Mouse (Mus musculus) thymus, adult 18-20 months (tissue): ENCODE data around the gene Psmd12.

Experiments
- DNase-seq, 2 experiments: peaks; one replicate each; pipeline ENCODE4 v3.0.0; 2022; ENCODE audit warnings: mixed read lengths in 2 of 2

Gene Psmd12

DNA sequence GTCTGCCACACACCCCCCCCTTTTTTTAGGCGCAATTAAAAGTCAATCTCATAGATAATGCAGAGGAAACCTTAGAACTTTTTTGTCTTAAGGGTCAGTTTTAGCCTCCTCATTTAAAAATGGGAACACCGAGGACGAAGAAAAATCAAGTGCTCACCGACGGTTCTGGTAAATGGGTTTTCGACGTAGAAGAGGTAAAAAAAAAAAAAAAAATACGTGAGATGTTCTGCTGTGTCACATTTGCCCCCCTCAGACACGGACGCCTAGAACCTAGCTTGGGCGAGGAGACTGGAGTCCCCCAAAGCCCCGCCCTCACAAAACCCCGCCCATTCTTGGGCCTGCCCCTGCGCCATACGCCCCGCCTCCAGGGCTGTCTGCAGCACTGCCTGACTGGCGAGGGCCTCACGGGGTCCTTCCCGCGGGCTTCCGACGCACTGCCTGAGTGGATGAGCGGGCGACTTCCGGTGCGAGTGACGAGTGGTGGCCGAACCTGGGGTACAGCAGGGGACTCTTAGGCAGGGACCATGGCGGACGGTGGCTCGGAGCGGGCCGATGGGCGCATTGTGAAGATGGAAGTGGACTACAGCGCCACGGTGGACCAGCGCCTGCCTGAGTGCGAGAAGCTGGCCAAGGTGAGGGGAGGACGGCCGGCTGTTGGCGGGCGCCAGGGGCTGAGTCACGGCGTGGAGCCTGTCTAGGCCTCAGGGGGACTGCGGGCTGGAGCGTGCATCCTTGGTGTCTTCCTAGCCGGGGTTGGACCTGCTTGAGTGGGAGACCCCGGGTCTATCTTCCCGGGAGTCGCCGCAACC lies at the start of gene Psmd12:
Gene Psmd12 (plus strand): TSS at position 432 of the 809 bp plus-strand sequence.
- peak; percentile 90 to 93 for DNase-seq

DNA sequence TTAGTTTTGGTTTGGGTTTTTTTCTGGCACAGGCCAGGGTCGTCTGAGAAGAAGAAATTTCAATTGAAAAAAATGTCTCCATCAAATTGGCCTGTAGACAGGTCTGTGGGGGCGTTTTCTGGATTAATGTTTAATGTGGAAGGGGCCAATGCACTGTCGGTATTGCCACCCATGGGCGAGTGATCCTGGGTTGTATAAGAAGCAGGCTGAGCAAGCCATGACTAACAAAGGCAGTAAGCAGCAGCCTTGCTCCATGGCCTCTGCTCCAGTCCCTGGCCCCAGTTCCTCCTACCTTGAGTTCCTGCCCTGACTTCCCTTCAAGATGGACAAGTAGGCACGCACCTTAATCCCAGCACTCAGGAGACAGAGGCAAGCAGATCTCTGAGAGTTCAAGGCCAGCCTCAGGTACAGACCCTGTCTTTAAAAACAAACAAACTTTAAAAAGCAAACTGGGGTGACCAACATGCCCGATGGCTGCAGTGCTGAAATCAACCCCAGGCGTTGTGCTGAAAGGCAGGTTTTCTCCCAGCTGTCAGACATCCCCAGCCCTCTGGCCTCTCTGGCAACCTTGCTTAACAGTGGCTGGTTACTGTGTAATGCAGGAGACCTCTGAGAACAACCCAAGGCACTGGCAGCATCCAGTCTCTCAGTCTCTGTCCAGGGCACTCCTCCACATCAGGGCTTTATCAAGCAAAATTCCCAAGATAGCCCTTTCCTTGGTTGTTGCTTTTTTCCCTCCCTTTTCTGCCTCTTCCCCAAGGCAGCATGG lies 47.9 kb upstream of the Psmd12 start:
- DNase-seq, result no peak

DNA sequence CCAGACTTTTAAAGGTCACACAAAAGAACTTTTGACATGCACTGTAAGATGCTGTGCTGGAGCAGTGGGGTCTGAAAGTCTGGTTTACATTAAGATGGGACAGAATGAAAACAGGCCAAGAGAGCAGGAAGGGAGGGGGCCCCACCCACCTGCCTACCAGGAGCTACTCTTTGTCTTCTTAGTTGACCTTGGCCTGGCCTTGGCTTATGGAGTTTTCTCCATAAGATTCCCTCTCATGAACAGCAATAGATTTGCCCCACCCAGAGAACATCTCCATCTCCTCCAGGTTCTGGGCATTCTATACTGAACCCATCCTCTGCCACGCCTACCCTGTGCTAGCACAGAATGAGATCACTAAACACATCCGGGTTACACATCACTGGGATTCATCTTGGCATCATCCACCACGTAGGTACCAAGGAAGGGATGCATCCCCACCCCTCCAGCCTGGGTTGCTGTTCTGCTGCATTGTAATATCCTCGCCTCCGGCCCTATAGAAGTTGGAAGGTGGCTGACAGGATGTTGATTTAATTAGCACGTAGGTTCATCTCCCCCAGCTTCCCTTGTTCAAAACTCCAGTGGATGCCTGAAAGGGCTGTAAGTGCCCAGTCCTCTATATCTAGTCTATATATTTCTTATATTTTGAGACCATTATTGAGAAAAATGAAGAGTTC lies 43.4 kb upstream of the Psmd12 start:
- no peak for DNase-seq

DNA sequence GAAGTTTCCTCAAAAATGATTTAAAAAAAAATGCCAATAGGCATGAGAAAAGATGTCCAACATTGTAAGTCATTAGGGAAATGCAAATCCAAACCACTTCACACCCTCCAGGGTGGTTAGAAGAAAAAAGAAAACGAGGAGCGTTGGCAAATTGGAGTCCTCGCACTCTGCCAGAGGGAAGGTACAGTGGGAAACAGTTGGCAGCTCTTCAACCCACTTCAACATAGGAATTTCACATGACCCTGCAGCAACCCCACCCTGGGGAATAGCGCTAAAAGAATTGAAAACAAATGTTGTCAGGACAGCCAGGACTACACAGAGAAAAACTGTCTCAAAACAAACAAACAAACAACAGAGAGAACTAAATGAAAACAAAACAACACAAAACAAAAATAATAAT lies 41.6 kb upstream of the Psmd12 start:
- no peak for DNase-seq

DNA sequence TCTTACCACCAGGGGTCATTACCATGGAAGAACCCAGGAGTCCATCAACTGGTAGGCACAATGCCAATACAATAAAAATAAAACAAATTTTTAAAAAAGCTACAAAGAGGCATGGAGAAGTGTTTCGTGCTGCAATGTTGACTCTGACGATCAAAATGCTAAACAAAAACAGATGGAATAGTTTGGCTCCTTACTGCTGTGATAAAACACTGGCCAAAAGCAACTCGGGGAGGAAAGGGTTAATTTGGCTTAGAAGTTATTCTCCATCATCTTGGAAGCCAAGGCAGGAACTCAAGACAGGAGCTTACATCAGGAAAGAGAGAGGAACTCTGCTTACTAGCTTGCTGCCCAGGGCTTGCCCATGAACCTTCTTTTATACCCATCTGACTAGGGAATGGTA lies 41.1 kb upstream of the Psmd12 start:
- no peak for DNase-seq

DNA sequence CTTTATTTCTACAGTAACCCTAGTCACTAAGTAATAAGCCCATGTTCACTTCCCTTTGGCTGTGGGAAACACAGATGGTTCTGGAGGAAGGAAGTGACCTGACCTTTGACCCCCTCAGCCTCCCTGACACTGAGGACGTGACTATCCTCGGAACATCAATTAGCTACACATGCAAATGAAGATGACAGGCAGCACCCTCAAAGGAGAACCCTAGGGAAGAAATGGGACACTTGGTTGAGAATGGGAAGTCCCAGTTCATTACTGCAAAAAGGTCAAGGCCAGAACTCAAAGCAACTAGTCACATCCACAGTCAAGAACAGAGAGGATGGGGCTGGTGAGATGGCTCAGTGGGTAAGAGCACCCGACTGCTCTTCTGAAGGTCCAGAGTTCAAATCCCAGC lies 38.2 kb upstream of the Psmd12 start:
- DNase-seq, result no peak

DNA sequence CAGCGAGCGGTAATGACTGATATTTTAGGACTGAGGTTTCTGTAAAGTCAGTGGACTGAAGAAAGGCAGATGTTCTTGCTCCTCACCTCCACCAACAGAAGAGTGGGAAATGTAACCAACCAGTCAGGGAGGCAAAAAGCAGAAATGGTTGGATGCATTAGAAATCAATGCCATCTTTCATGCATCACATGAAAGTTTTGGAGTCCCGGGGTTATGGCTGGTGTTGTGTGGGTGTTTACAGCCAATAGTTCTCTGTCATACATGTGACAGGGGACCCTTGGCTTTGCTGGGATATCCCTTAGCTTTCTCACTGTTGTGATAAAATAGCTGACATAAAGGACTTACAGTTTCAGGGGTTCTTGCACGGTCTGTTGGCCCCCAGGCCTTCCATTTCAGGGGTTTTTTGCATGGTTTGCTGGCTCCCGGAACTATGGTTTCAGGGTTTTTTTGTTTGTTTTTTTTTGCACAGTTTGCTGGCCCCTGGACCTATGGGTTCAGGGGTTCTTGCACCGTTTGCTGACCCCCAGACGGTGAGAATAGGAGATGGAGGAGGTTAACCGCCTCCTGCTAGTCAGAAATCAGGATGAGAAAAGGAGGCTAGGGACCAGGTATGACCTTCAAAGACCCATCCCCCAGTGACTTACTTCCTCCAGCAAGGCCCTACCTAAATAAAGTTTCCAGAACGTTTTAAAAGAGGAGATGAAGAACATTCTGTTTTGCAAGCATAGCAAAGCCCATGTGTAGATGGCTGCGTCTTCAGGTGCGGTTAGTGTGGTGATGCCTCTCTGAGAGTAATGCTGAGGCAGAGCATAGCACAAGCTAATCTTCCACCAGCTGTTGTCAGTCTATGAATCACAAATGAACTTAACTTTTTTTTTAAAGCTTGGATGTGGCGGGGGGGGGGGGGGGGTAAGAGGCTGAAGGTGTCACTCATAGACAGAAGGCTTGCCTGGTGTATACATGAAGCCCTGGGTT lies 35.9 kb upstream of the Psmd12 start:
- DNase-seq, result no peak

DNA sequence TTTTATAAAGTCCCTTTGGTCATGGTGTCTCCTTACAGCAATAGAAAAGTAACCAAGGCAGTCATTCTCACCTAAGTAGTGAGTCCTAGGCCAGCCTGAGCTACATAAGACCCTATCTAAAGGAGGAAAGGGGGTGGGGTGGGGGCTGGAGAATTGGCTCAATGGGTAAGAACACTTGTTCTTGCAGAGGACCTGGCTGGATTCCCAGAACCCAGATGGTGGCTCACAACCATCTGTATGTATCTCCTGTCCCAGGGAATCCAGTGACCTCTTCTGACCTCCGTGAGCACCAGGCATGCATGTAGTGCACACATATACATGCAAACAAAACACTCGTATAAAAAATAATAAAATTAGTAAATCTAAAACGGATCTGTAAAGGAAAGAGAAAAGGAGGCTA lies 33.6 kb upstream of the Psmd12 start:
- no peak for DNase-seq

DNA sequence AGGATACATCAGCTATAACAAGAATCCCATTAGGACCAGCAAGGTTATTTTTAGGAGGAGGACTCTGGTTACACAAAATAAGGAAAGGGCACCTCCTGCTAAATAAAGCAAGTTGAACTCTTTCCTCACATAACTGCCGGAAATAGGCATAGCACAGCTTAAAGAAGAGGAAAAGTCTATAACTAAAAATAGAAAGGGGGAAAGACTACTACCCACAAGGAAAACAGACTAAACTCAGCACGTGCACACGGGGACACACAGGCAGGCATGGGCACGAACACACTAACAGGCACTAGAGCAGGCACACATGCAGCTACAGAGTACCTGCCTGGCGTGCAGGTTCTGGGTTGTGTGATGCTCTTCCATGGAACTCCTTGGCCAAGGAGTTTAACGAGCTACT lies 32.6 kb upstream of the Psmd12 start:
- no peak for DNase-seq

DNA sequence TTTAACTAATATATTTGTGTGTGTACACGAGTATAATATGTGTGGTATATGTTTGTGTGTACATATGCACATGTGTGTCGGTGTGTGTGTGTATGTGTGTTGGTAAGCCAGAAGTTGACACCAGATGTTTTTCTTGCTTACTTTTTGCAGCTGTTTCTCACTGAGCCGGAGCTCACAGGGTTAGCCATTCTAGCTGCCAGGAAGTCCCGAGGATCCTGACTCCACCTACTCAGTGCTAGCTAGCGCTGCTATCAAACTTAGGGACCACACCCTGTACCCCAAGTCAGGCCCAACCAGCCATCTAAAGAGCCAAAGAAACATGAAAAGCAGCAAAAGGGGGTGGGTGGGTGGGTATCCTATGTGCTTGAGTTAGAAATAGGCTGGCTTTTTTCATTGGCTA lies 31.9 kb upstream of the Psmd12 start:
- DNase-seq, result peak in 1 of 2 experiments; percentile 43

DNA sequence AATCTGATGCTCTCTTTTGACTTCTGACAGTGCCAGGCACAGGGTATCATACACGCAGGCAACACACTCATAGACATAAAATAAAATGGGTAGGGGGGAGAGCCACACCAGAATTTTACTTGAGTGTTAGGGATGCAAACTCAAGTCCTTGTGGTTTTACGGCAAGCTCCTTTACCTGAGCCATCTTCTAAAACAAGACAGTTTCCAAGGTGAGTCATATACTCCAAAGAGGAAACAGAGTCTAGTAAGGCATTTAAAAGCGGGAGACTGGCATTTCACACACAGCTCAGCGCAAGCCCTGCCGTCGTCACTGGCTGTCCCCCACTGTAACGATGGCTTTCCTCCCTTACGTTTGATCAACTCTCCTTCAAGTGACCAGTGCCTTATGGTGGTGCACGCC lies 31.4 kb upstream of the Psmd12 start:
- no peak for DNase-seq

DNA sequence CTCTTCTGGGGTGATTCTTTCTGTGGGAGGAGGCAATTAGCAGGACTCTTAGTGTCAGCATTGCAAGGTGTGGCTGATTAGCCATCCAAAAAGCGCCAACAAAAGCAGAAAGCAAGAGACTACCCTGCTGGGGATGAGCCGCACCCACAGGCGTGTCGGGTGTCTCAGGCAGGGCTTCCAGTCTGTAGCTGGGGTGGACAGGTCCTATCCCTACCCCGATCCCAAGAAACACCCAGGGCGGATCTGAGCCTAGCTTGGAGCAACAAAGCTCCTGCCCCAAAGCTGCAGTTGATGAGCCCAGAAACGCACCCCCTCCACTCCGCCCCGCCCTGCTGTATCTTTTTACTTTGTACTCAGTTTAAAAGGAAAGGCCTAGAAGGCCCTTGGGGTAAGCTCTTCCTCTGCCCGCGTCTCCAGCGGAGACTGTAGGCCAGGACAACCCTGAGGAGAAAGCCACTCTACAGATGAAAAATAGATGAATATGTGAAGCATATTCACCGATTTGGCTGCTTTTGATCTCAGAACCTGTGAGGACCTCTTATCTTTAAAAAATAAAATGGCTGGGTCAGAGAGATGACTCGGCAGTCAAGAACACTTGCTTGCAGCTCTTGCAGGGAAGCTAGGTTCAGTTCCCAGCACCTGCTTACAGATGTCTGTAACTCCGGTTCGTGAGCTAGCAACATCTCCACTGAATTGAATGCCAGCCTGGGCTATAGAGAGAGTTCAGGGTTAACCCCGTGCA lies 29.9 kb upstream of the Psmd12 start:
- no peak for DNase-seq

DNA sequence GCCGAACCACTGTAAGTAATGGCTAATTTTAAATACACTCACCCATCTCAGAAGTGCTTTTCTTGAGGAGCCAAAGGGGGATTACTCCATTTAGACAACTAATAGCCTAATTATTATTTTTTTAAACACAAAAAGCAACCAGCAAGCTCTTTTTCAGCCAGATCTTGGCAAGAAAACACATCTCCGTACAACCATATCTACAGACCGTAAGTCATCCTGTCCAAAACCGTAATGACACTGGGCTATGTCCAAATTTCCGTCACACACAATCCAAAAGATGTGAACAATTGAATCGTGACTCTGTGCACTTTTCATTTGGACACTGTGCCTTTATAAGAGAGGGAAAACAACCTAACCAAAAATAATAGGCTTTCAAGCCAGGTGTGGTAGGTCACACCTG lies 29.2 kb upstream of the Psmd12 start:
- DNase-seq, result no peak

DNA sequence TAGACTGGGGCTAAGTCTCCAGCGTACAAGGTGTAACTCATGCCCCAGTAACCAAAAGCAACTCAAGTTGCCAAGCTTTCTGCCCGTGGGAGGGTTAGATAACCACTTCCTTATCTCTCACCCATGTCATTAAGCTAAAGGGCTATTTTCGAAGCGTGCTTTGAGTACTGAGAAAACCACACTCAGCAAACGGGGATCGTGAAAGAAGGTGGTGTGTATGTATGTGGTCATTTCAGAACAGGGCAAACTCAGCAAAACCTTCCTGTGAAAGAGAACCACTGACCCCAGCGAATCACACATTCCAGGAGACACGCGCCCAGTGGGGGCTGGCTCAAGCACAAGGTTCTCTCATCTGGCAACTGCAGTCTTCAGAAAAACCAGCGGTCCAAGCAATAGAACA lies 28.2 kb upstream of the Psmd12 start:
- peak in 1 of 2 experiments; percentile 45 for DNase-seq

DNA sequence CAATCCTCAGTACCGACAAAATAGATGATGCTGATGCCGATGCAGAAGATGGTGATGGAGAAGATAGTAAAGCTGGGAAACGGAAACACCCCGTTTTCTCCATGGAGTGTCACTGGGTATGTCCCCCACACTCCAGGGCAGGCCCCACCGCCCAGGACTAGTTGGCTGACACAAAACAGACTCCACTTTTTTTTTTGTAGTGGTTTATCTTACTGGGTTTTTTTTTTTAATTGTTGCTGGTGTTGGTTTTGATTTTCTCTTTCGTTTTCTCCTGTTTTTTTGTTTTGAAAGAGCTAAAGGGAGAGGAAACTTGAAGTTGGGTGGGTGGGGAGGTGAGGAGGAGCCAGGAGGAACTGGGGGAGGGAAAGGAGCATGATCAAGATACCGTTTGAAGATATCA lies 27.2 kb upstream of the Psmd12 start:
- no peak for DNase-seq

DNA sequence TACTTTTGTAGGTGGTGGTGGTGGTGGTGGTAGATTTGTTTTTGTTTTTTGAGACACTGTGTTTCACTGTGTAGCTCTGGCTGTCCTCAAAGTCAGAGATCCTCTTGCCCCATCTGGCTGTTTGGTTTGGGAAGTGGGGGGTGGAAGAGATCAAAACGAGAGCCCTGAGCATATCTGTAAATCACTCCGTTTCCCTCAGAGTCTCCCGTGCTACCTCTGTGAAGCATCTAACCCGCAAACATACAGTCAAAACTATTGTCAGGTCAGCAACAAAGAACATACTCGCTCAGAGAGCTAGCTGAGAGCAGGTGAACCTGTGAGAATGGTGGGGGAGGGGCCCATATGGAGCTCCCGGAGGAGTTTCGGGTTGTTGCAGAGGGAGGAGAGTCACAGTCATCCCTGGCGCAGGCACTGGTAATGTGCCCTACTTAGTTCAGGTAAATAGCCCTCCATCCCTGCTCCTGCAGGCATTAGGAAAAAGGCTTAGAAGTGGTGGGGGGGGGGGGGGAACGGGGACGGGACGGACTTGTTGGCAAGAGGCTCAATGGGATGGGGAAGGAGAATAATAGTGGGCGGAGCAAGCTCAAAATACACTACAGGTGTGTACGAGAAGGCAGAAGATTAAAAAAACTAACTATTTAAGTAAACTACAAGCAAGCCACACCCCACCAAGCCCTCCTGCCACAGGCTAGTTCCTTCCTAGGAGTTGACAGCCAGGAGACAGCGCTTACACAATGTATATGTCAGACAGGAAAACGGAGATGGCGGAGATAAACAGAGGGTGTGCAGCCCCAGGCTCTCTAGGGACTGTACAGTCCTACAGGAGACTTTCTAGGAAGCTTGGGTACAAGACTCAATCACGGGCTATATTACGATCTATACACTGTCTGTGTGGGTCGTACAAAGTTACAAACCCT lies 24.5 kb upstream of the Psmd12 start:
- no peak for DNase-seq

DNA sequence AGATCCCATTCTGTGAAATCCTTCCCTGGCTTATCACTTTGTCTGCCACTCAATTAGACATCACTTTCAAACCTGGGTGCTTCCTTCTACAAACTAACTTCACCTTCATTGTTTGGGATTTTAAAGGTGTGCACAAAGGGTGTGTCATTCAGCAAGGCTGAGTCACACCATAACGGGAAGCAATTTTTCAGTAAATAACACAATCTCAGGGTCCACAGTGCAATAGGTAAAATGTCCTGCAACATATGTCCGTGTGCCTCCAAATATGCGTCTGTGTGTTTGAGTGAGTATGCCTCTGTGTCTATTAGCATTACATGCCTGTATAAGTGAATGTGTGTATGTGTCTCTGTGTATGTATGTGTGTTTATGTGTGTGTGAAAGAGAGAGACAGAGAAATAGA lies 22.0 kb upstream of the Psmd12 start:
- no peak for DNase-seq

DNA sequence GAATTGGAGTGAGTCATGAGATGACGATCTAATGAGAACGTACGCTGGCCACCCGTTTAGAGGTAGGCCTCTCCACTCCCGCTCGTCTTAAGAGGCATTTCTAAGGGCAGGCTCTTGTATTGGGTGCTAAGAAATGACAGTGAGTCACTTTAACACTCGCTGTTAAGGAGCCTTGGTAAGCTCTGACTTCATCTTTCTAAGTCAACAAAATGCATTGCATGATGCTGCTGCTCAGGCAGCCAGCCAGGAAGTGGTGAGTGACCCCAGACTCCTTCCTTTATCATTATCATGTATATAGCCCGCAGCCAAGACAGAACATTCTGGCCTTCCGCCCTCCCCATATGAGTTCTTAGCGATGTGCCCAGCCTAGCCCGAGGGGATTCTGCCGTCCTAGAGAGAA lies 21.0 kb upstream of the Psmd12 start:
- DNase-seq, result no peak

DNA sequence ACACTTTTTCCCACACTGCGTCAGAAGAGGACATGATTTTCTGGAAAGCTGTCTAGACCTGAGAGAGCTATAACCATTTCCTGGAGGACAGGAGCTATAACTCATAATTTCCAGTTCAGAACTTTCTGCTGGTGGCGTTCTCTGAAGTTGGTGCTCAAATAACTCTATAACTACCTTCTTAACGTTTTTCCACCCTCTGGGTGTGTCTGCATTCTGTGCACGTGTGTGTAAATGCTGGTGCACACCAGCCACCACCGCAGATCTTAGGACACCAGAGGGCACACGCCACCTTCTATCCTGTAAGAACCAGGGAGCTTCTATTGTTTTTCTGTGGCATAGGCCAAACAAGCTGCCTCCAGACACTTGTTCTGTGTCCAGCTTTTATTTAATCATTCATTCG lies 20.3 kb upstream of the Psmd12 start:
- no peak for DNase-seq

DNA sequence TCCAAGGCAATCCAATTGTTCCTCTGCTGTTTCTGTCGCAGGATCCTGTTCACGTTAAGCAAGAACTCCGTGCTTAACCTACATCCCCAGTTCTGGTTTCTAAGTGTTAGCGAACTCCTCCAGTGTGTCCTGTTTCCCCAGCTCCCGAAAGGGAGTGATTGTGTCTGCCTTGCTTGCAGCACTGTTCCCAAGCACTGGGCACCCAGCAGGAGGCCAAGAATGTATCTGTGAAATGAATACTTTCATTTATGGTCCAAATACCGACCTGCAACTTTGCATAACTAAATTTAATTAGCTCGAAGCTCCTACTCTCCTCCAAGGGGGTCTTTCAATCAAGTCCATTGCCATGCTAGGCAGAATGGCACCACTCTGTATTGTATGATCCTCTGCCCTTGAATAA lies 19.5 kb upstream of the Psmd12 start:
- DNase-seq, result no peak

DNA sequence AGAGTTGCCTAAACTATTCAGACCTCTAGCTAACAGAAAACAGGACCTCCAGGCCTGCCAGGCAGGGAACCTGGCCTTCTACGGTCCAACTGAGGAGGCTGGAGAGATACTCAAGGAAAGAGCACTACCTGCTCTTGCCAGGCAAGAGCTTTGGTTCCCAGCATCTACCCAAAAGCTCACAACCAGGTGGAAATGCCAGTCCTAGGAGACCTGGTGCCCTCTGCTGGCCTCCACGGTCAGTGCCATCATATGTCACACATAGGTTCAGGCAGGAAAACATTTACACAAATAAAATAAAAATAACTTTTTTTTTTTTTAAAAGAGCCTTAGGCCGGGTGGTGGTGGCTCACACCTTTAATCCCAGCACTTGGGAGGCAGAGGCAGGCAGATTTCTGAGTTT lies 16.8 kb upstream of the Psmd12 start:
- no peak for DNase-seq
